Mouse (Mus musculus) kidney, embryonic 15.5 days (tissue): ENCODE measurements around the gene Slc12a4. TPM values are rescaled to one million over a fixed set of nuclear protein-coding genes. Genes with fewer than 3 reads are reported as not detected.
"Not testable (repeated sequence)": the region's sequence is repeated elsewhere in the genome, so short reads cannot be mapped to it uniquely, and the experiment has no call there.

ENCODE experiments used
- ATAC-seq: fragments of 200-750 bp; cut with Nextera tagmentation; replicated peaks from 2 replicates; pipeline ENCODE4 v1.8.0; 2017; ENCODE audit warnings: moderate TSS enrichment; ENCODE audit not compliant: low FRiP score
- H3K27ac ChIP-seq: fragments of 300-500 bp; sonication (generic); 2 replicates; pipeline ENCODE4 v1.5.1; 2015; ENCODE audit warnings: mild to moderate bottlenecking, inconsistent platforms
- H3K27me3 ChIP-seq: fragments of 300-500 bp; sonication (generic); 2 replicates; pipeline ENCODE4 v1.6.1; 2015; ENCODE audit warnings: inconsistent platforms
- H3K36me3 ChIP-seq: fragments of 300-500 bp; sonication (generic); 2 replicates; pipeline ENCODE4 v1.6.1; 2015; ENCODE audit warnings: inconsistent platforms
- H3K4me1 ChIP-seq: fragments of 300-500 bp; sonication (generic); 2 replicates; pipeline ENCODE4 v1.6.1; 2015; ENCODE audit warnings: inconsistent platforms
- H3K4me2 ChIP-seq: fragments of 300-500 bp; sonication (generic); 2 replicates; pipeline ENCODE4 v1.6.1; 2015; ENCODE audit warnings: moderate library complexity, mild to moderate bottlenecking, inconsistent platforms
- H3K4me3 ChIP-seq: fragments of 300-500 bp; sonication (generic); replicated peaks from 2 replicates; pipeline ENCODE4 v1.5.1; 2015; ENCODE audit warnings: mild to moderate bottlenecking, inconsistent platforms
- H3K9ac ChIP-seq: fragments of 300-500 bp; sonication (generic); 2 replicates; pipeline ENCODE4 v1.6.1; 2015; ENCODE audit warnings: mild to moderate bottlenecking, inconsistent platforms
- H3K9me3 ChIP-seq: fragments of 300-500 bp; sonication (generic); replicated peaks from 2 replicates; pipeline ENCODE4 v1.6.1; 2016; ENCODE audit warnings: inconsistent platforms
- WGBS: fragments of 180-500 bp; shearing (Covaris S2); methylation state at CpG from one replicate; pipeline ENCODE4 v1.1.7; 2015; ENCODE audit warnings: mixed read lengths; 5-methylcytosine and 5-hydroxymethylcytosine counted together
- polyA plus RNA-seq: library from polyadenylated mRNA; unstranded; fragments of >200 nt; fragmentation: Nextera tagmentation; extraction: Ambion mirVana; gene quantifications from 2 replicates; pipeline ENCODE4 v1.2.1, GENCODE M21; 2015

Gene Slc12a4
- 30.1 and 33.9 TPM in 2 replicates for polyA plus RNA-seq

DNA sequence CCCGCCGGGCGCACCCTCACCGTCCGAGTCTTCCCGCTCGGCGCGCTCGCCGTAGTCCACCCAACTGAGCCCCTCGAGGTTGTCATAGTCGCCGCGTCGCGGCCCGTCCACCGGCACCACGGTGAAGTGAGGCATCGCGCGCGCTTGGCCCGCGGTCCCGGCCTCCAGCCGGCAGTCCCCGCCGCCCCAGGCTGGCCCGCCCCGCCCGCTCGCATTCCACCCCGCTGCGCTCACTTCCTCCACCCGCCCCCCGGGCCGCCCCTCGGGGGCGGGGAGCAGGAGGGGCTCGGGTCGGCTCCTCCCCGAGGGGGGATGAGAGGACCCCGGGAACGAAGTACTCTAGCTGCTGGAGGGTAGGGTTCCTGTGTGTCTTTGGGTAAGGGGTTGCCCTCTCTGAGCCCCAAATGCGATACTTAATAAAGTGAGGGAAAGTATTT is at the start of gene Slc12a4:
TSS of gene Slc12a4 (minus strand) at position 193 of the 437 bp plus-strand sequence.
- peak within 1 kb of the TSS; percentile 84 for H3K4me2 ChIP-seq
- peaks cover 34% of the 10 kb centered on the region for H3K4me1 ChIP-seq
- H3K9ac ChIP-seq: peak within 1 kb of the TSS; percentile 82
- WGBS: under 1% methylated on average over 47 of the region's 47 CpGs
- H3K9me3 ChIP-seq: no peaks in the 10 kb centered on the region
- H3K27me3 ChIP-seq: no peaks in the 10 kb centered on the region
- peak within 1 kb of the TSS; percentile 93 for H3K27ac ChIP-seq
- H3K36me3 ChIP-seq: no peaks in the 10 kb centered on the region
- peak within 1 kb of the TSS; percentile 89 for H3K4me3 ChIP-seq
- peak; percentile 94 for ATAC-seq

DNA sequence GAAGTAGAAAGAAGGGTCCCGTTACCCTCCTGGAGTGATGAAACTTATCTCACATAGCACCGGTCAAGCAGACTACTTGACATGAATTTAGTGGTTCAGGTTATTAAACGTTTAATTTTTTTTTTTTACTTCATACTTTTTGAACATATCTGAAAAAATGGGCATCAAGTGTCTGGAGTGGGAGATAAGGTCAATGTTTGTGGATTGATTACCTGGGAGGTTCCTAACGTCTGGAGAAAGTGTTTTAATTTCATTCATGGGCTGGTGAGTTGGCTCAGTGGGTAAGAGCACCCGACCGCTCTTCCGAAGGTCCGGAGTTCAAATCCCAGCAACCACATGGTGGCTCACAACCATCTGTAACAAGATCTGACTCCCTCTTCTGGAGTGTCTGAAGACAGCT is 46.3 kb upstream of the Slc12a4 start:
- 80% methylated on average over 8 of the region's 8 CpGs for WGBS
- not testable (repeated sequence) for H3K9me3 ChIP-seq, H3K27me3 ChIP-seq, H3K27ac ChIP-seq, ATAC-seq
- H3K4me1 ChIP-seq: peaks cover 19% of the 10 kb centered on the region
- peaks cover 19% of the 10 kb centered on the region for H3K36me3 ChIP-seq
- peak overlapping the region; percentile 96 for H3K4me2 ChIP-seq
- H3K9ac ChIP-seq: peak overlapping the region; percentile 85; the same call in 1 of the 2 replicates
- H3K4me3 ChIP-seq: peak overlapping the region; percentile 88

DNA sequence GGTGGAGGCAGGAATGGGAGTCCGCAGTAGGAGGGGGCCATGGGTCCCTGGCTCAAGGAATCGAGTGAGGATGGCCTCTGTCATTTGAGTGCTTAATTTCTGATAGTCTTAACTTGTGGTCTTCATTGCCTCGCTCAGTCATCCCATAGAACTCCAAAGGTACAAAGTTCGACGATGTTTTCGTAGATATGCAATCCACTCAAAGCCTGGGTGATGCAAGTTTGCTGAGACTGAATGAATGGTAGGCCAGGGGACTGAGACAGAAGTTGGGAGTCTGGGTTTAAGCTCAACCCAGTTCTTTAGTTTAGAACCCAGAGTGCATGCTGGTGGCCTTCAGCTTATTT is 45.7 kb upstream of the Slc12a4 start, which contains the start of gene Ddx28:
TSS of gene Ddx28 (minus strand) at position 240 of the 344 bp plus-strand sequence.
- Histone ChIP-seq H3K27ac (peak within 1 kb of the TSS; percentile 78), H3K4me2 (peak within 1 kb of the TSS; percentile 96), H3K36me3 (peaks cover 14% of the 10 kb centered on the region), H3K4me3 (peak within 1 kb of the TSS; percentile 88), H3K9ac (peak within 1 kb of the TSS; percentile 85), H3K4me1 (peaks cover 19% of the 10 kb centered on the region), H3K27me3 (no peaks in the 10 kb centered on the region), H3K9me3 (no peaks in the 10 kb centered on the region)
- 0 out of 2 replicates have a peak, but pooled peaks have one; percentile 10 for ATAC-seq
- 3% methylated on average over 6 of the region's 6 CpGs for WGBS

DNA sequence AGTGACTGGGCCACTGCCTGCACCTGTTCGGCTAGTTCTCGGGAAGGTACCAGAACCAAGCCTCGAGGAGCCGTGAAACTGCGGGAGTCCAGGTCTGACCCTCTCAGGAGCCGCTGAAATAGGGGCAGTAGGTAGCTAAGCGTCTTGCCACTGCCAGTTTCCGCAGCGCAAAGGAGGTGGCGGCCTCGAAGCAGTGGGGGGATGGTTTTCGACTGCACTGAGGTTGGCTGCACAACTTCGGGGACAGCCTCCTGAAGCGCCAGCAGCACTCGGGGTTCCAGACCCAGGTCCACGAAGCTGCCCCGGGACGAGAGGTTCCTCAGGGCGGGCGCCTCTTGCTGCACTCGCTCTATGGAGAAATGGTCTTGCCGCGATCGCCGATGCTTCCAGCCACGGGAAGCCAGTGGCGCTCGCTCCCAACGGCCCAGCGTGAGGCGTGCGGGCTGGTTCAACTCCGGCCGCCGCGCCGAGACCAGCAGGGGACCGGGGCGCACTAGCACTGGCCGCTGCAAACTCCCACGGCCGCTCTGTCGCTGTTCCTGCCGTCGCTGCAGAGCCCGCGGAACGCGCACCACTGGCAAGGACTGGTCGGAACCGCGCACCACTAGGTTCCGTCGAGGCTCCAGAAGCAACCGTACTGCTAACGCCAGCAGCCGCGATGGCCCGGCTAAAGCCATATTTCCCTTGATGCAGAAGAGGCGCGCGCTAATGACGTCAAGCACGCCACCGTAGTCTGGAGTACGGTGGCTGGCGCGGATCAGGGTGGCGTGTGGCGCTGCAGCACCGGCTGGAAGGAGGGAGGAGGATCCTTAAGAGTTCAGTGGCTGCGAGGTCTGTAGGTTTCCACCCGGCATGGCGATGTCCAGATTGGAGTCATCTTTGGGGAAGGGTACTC is 45.1 kb upstream of the Slc12a4 start:
- peak; percentile 95 for ATAC-seq
- under 1% methylated on average over 74 of the region's 74 CpGs for WGBS
- peak overlapping the region; percentile 78 for H3K27ac ChIP-seq

DNA sequence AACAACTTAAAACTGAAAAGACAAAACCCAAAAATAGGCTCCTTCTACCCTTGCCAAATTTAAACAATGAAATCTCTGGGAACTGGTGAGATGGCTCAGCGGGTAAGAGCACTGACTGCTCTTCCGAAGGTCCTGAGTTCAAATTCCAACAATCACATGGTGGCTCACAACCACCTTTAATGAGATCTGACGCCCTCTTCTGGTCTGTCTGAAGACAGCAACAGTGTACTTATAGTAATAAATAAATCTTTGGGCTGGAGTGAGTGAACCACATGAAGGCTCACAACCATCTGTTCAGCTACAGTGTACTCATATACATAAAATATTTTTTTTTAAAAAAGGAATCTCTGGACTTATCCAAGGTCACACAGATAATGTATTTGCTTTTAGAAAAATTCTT is 42.0 kb upstream of the Slc12a4 start:
- H3K27me3 ChIP-seq, H3K27ac ChIP-seq, H3K9me3 ChIP-seq, H3K4me3 ChIP-seq, H3K36me3 ChIP-seq, ATAC-seq, H3K9ac ChIP-seq, H3K4me2 ChIP-seq: not testable (repeated sequence)
- peaks cover 19% of the 10 kb centered on the region for H3K4me1 ChIP-seq
- 64% methylated on average over 3 of the region's 3 CpGs for WGBS

More for the DNA sequence above, 45.1 kb upstream of the Slc12a4 start:
- Histone ChIP-seq H3K4me2 (peak overlapping the region; percentile 96), H3K9ac (peak overlapping the region; percentile 85), H3K27me3 (no peaks in the 10 kb centered on the region), H3K36me3 (peaks cover 10% of the 10 kb centered on the region), H3K9me3 (no peaks in the 10 kb centered on the region), H3K4me1 (peaks cover 19% of the 10 kb centered on the region), H3K4me3 (peak overlapping the region; percentile 88)

DNA sequence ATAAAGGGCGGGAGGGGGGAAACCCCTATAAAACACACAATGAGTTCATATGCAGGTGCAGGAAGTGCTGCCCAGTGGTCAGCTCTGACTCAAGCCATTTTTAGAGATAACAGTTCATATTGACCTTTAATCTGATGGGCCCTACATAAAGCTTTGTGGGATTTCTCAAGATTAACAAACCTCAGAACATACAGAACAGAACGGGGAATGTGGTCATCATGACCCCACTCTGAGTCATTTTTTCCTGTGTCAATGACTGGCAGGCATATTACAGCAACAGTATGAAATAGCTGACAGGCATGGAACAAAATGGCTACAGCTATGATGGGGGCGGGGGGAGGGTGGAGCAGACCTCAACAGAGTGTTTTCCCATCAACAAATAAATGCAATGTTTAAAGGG is 41.2 kb upstream of the Slc12a4 start:
- Histone ChIP-seq H3K27ac (no peak overlapping the region), H3K4me2 (no peak overlapping the region), H3K9me3 (no peaks in the 10 kb centered on the region), H3K27me3 (no peaks in the 10 kb centered on the region), H3K36me3 (peaks cover 4% of the 10 kb centered on the region; the same call in 1 of the 2 replicates), H3K4me3 (no peak overlapping the region), H3K9ac (no peak overlapping the region), H3K4me1 (peaks cover 18% of the 10 kb centered on the region)
- WGBS: 85% methylated on average over 3 of the region's 3 CpGs
- no peak for ATAC-seq

DNA sequence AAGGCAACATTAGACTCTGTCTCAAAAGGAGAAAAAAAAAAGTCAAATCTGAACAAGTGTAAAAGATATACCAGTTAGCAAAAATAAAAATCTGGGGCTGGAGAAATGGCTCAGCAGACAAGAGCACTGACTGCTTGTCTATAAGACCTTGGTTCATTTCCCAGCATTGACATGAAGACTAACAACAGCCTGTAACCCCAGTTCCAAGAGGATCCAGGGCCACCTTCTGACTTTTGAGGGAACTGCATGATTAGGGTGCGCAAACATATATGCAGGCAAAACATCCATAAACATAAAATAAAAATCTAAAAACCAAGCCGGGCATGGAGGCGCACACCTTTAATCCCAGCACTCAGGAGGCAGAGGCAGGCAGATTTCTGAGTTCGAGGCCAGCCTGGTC is 40.5 kb upstream of the Slc12a4 start:
- no peak for ATAC-seq

DNA sequence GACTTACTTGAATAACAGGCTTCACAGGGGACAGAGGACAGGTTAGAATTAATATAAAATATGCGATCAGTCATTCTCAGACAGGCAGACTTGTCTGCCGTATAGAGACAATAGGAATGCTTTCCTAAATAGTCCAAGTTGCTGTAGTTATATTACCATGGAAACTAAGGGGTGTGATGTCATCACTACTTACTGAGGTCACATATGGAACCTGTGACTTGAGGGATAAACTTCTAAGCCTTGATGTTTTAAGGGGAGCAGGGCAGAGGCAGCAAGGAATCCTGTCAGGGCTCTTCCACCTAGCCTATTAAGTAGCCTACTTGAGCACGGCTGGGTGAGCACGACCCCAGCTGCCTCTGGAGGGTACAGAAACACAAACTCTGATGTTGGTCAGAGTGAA is 40.0 kb upstream of the Slc12a4 start, which contains the start of gene Dpep2nb:
TSS of gene Dpep2nb (minus strand) at position 101 of the 400 bp plus-strand sequence.
- no peaks in the 10 kb centered on the region for H3K9me3 ChIP-seq
- H3K27ac ChIP-seq: no peak within 1 kb of the TSS
- H3K9ac ChIP-seq: no peak within 1 kb of the TSS
- H3K4me1 ChIP-seq: peaks cover 13% of the 10 kb centered on the region
- no peak for ATAC-seq
- no peak within 1 kb of the TSS for H3K4me2 ChIP-seq
- peaks cover 4% of the 10 kb centered on the region; the same call in 1 of the 2 replicates for H3K36me3 ChIP-seq
- no peak within 1 kb of the TSS for H3K4me3 ChIP-seq
- 69% methylated on average over 4 of the region's 4 CpGs for WGBS
- no peaks in the 10 kb centered on the region for H3K27me3 ChIP-seq

More for the DNA sequence above, 40.5 kb upstream of the Slc12a4 start:
- Histone ChIP-seq H3K4me3 (no peak overlapping the region), H3K27ac (no peak overlapping the region), H3K36me3 (peaks cover 4% of the 10 kb centered on the region; the same call in 1 of the 2 replicates), H3K9me3 (no peaks in the 10 kb centered on the region), H3K27me3 (no peaks in the 10 kb centered on the region), H3K4me2 (no peak overlapping the region), H3K4me1 (peaks cover 13% of the 10 kb centered on the region), H3K9ac (no peak overlapping the region)
- WGBS: 89% methylated on average over 4 of the region's 4 CpGs

DNA sequence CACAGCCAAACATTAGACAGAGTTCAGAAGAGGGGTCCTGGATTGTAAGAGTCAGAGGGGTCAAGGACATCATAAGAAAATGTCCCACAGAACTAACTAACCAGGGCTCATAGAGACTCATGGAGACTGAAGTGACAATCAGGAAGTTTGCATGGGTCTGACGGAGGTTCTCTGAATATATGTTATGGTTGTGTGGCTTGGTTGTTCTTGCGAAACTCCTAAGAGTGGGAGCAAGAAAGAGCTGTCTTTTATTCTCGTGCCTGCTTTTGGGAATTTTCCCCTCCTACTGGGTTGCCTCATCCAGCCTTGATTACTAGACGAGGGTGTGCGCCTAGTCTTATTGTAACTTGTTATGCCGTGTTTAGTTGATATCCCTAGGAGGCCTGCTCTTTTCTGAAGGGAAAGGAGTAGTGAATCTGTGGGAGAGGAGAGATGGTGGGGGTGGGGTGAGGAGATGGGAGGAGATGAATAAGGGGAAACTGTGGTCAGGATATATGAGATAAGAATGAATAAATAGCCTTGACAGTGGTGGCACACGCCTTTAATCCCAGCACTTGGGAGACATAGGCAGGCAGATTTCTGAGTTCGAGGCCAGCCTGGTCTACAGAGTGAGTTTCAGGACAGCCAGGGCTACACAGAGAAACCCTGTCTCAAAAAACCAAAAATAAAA is 38.8 kb upstream of the Slc12a4 start:
- H3K4me3 ChIP-seq: no peak overlapping the region
- no peak for ATAC-seq
- H3K4me2 ChIP-seq: no peak overlapping the region
- no peak overlapping the region for H3K9ac ChIP-seq
- H3K36me3 ChIP-seq: no peaks in the 10 kb centered on the region; the same call in 1 of the 2 replicates
- H3K9me3 ChIP-seq: no peaks in the 10 kb centered on the region
- 80% methylated on average over 8 of the region's 8 CpGs for WGBS
- peaks cover 2% of the 10 kb centered on the region for H3K4me1 ChIP-seq
- H3K27me3 ChIP-seq: no peaks in the 10 kb centered on the region
- H3K27ac ChIP-seq: no peak overlapping the region

DNA sequence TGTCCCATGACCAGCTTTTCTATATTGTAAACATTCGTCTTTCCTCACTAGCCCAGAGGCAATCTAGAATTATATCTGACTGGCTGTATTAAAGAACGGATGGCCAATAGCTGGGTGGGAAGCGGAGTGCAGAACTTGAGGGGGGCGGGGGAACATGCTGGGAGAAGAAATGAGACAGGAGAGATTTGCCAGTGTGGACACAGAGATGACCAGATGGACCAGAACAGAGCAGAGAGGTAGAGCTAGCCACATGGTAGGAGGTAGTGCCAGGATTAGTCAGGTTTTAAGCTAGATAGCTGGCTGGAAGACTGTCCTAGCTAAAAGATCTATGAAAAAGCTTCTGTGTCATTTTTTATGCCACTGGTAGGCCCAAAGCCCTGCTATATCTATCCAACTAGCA is 36.0 kb upstream of the Slc12a4 start:
- no peak for ATAC-seq
- Histone ChIP-seq H3K9ac (no peak overlapping the region), H3K27ac (no peak overlapping the region), H3K36me3 (no peaks in the 10 kb centered on the region), H3K4me2 (no peak overlapping the region), H3K4me1 (no peaks in the 10 kb centered on the region), H3K27me3 (no peaks in the 10 kb centered on the region), H3K4me3 (no peak overlapping the region), H3K9me3 (no peaks in the 10 kb centered on the region)
- WGBS: 86% methylated on average over 4 of the region's 4 CpGs

DNA sequence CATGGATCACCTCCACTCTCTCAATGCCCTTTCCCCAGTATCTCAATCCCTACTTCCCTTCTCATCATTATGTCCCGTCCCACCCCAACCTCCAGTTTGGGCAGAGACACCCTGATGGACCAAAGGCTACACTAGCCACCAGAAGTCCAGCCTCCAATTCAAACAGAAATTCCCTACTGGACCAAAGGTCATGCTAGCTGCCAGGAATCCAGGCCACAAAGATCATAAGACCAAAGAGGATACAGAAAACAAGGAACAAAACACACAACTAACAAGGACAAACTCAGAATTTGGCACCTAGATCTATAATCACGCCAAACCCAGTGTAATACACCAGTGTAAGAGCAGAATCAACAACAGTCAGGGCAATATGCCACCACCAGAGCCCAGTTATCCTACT is 33.1 kb upstream of the Slc12a4 start:
- no peaks in the 10 kb centered on the region for H3K9me3 ChIP-seq
- 88% methylated on average over 2 of the region's 2 CpGs for WGBS
- no peak overlapping the region for H3K27ac ChIP-seq
- ATAC-seq: no peak
- H3K9ac ChIP-seq: no peak overlapping the region
- H3K4me1 ChIP-seq: no peaks in the 10 kb centered on the region
- no peak overlapping the region for H3K4me3 ChIP-seq
- no peaks in the 10 kb centered on the region for H3K27me3 ChIP-seq
- no peak overlapping the region for H3K4me2 ChIP-seq
- no peaks in the 10 kb centered on the region for H3K36me3 ChIP-seq

DNA sequence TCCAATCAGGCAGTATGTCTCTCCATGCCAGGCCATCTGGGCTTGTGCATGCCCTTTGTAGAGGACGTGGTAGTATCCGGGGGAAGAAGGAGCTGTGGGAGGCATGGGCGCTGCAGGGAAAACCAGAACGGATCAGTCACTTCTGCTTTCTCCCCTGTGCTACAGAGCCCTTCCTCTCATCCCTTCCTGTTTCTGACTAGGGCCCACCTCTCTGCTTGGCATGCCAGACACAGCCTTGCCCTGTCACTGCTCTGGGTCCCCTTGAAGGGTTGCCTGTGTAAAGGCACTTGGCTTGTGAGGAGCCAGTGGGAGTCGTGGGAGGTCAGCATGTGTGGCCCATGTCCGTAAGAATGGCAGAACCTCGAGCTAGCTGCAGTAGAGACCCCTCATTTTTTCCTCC is 30.5 kb upstream of the Slc12a4 start:
- no peak overlapping the region for H3K27ac ChIP-seq
- H3K27me3 ChIP-seq: no peaks in the 10 kb centered on the region
- H3K36me3 ChIP-seq: no peaks in the 10 kb centered on the region
- H3K9ac ChIP-seq: no peak overlapping the region
- H3K9me3 ChIP-seq: no peaks in the 10 kb centered on the region
- WGBS: 74% methylated on average over 7 of the region's 7 CpGs
- no peaks in the 10 kb centered on the region for H3K4me1 ChIP-seq
- H3K4me3 ChIP-seq: no peak overlapping the region
- no peak overlapping the region for H3K4me2 ChIP-seq
- ATAC-seq: no peak
